Mouse (Mus musculus) C2C12 (cell line): ENCODE data around the gene Rdm1.

ENCODE experiments used
- CTCF ChIP-seq: IDR thresholded peaks from one replicate; pipeline ENCODE4 v1.5.1; 2011; ENCODE audit not compliant: control insufficient read depth, insufficient read depth, insufficient read length
- MYOD1 ChIP-seq: IDR thresholded peaks from one replicate; pipeline ENCODE4 v1.6.1; 2011; ENCODE audit warnings: low read depth; ENCODE audit not compliant: control insufficient read depth, insufficient read length
- MYOG ChIP-seq: IDR thresholded peaks from one replicate; pipeline ENCODE4 v1.6.1; 2011; ENCODE audit not compliant: control insufficient read depth, insufficient read length; ENCODE audit errors: extremely low read depth
- USF1 ChIP-seq: IDR thresholded peaks from one replicate; pipeline ENCODE4 v1.6.1; 2011; ENCODE audit warnings: low read depth, mild to moderate bottlenecking, control low read depth, moderate library complexity

- TF ChIP-seq MYOG (no peak), CTCF (no peak), USF1 (no peak), MYOD1 (no peak)
Observed at GRCm38 (mm10) chr11:101583205-101583604, 43.8 kb upstream of the Rdm1 start.
